Mouse (Mus musculus) liver, adult 2 months (tissue): ENCODE results near the gene Glrx5.

Experiments used
- CTCF ChIP-seq: fragments of 200-500 bp; IDR thresholded peaks from 2 replicates; pipeline ENCODE4 v1.5.1; 2011; ENCODE audit warnings: low read depth, low read length, control low read depth
- POLR2A ChIP-seq: fragments of 200-500 bp; IDR thresholded peaks from 2 replicates; pipeline ENCODE4 v1.6.1; 2011; ENCODE audit warnings: low read length, control low read depth; ENCODE audit not compliant: insufficient read depth; ENCODE audit errors: extremely low read depth

GRCm38 (mm10) chr12:105089231-105089630, 56.7 kb downstream of the Glrx5 start:
- TF ChIP-seq CTCF (no peak), POLR2A (no peak)
